Mouse (Mus musculus) lung, adult 2 months (tissue): Measurements from ENCODE around the gene Dkk3. TPM values are rescaled to one million over a fixed set of nuclear protein-coding genes. Genes with fewer than 3 reads are reported as not detected.

Experiments used
- DNase-seq: peaks from one replicate; pipeline ENCODE4 v3.0.0; 2022
- H3K4me1 ChIP-seq: fragments of 200-500 bp; 2 replicates; pipeline ENCODE4 v1.6.1; 2011; ENCODE audit warnings: low read length; ENCODE audit not compliant: control insufficient read depth, insufficient read depth
- H3K4me3 ChIP-seq: fragments of 200-500 bp; replicated peaks from 2 replicates; pipeline ENCODE3; 2011; ENCODE audit warnings: low read depth, mild to moderate bottlenecking, control low read depth, low read length; ENCODE audit errors: extremely low read depth
- CTCF ChIP-seq: fragments of 200-500 bp; IDR thresholded peaks from 2 replicates; pipeline ENCODE4 v1.5.1; 2011; ENCODE audit warnings: mild to moderate bottlenecking, low read length, control low read depth; ENCODE audit not compliant: insufficient read depth
- POLR2A ChIP-seq: fragments of 200-500 bp; IDR thresholded peaks from 2 replicates; pipeline ENCODE4 v1.6.1; 2011; ENCODE audit warnings: low read depth, mild to moderate bottlenecking, control low read depth, low read length, borderline replicate concordance; ENCODE audit errors: extremely low read depth
- WGBS: fragments of 180-500 bp; shearing (Covaris S2); methylation state at CpG from one replicate; pipeline ENCODE4 v1.1.7; 2018; 5-methylcytosine and 5-hydroxymethylcytosine counted together
- polyA plus RNA-seq: library from polyadenylated mRNA; depleted of rRNA; stranded (reverse); fragments of >200 nt; gene quantifications from 2 replicates; pipeline ENCODE4 v1.2.3, GENCODE M21; 2012

Gene Dkk3
- polyA plus RNA-seq, 1 experiment, result 32.3 TPM

DNA sequence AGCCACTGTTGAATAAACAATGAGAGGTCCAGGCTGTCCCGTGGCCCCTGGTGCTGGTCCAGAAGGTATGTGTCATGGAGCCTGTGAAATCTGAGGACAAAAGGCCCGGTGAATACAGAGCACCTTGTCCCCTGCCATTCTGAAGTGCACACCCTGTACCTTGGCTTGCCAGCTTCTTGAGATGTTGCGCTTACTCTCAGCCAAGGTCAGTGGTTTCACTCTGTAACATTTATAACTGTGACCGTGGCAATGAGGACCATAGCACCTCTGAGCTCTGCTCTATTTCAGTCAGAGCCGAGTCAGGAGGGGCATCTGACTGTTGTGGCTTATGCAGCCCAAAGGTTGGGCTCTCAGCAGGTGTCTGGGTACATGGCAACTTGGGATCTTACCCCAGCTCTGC is 35.4 kb upstream of the Dkk3 start:
- DNase-seq, result no peak
- 70% methylated on average over 5 of the region's 5 CpGs for WGBS
- Histone ChIP-seq H3K4me3 (no peak overlapping the region), H3K4me1 (no peaks in the 10 kb centered on the region)
- TF ChIP-seq CTCF (no peak), POLR2A (no peak)

DNA sequence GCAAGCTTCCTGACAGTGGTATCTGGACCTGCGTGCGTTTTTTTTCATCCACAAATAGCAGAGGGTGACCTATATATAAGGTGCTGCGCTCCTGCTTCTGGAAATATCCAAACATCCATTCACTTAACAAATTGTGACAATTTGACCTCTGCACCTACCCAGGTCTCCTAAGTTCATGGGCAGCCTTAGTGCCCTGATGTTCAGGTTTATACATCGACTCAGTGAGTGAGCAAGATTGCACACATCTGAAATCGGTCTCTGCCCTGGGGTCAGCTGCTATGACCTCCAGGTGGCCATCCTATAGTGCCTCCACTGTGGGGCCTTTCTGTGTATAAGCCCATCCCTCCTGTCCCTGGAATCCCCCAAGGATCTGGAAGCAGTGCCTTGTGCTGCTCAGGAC is 33.9 kb upstream of the Dkk3 start:
- WGBS, result 85% methylated on average over 5 of the region's 5 CpGs
- no peaks in the 10 kb centered on the region for H3K4me1 ChIP-seq
- TF ChIP-seq CTCF, result no peak
- TF ChIP-seq POLR2A, result no peak
- H3K4me3 ChIP-seq, result no peak overlapping the region
- no peak for DNase-seq

DNA sequence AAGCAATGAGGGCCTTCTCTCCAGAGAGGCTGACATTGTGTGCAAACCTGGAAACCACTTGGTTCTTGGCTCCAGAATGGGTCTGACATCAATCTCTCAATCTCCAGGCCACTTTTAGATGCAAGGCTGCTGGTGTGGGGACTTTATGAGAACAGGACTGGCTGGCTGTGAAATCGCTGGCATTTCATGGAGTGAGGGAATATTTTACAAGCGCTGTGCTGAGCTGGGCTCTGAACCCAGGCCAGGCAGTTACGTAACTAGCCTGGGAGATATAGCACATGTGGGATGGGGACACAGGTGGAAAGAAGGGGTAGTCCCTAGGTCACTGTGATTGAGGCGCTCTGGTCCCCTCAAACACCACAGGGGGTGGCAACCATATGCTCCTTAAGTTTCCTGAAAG is 33.4 kb upstream of the Dkk3 start:
- DNase-seq, result no peak
- WGBS, result 62% methylated on average over 4 of the region's 4 CpGs
- no peaks in the 10 kb centered on the region for H3K4me1 ChIP-seq
- TF ChIP-seq CTCF (no peak), POLR2A (no peak)
- H3K4me3 ChIP-seq, result no peak overlapping the region

DNA sequence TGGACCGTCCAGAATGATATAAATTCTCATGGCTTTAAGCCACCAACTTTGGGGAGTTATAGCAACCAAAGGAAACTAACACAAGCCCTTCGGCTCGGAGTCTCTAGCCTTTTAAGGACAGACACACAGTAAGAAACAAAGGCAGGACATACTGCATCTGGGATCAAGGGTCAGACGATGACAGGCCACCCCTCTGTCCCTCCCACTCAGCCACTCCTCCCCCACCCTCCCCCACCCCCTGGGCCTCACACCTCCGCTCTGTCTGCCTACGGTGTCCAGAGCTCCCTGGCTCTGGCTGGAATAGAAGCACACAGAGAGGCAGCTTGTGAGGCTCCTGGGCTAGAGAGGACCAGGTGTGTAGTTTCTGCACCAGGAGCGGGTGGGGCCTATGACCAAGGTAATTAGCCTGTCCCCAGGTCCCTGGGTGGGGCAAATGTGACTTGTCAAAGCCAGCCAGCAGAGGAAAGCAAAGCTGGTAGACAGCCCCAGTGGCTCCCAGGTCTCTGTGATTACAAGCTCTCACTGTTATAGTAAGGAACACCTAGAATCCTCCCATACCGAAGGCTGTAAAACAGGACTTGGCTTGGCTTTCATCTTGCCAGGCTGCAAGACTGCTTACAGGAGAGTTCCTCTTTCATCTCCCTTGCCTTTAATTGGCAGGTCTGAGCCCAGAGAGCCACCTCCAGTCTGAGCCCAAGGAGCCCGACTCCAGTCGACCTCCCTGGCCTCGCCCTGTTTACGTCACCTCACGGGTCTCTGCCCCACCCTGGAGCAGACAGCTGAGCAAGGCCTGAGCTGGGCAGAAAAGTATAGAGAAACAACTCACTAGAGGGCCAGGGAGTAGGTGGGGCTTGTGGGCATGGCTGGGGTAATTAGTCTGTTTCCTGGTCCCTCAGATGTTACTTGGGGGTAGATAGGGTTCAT is 28.9 kb upstream of the Dkk3 start:
- Histone ChIP-seq H3K4me3 (no peak overlapping the region), H3K4me1 (no peaks in the 10 kb centered on the region)
- DNase-seq, result no peak
- TF ChIP-seq POLR2A (no peak), CTCF (no peak)
- WGBS, result 54% methylated on average over 13 of the region's 13 CpGs

DNA sequence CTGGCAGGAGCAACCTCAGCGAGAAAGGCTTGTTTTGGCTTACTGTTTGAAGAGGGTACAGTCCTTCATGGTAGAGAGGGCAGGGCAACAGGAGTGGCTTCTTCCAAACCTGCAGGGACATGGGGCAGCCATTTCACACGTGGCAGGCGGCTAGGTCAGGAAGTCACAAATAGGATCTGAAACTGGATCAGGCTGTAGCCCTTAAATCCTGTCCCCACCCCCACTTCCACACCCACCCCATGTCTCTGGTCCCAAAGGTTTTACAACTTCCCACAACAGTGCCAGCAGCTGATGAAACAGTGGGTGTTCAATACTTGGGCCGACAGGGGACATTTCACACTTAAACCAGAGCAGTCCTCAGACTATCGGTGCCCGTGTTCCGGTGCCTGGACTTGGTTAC is 28.0 kb upstream of the Dkk3 start:
- H3K4me1 ChIP-seq, result no peaks in the 10 kb centered on the region
- WGBS, result 86% methylated on average over 7 of the region's 7 CpGs
- DNase-seq, result no peak
- TF ChIP-seq CTCF (no peak), POLR2A (no peak)
- H3K4me3 ChIP-seq, result no peak overlapping the region

DNA sequence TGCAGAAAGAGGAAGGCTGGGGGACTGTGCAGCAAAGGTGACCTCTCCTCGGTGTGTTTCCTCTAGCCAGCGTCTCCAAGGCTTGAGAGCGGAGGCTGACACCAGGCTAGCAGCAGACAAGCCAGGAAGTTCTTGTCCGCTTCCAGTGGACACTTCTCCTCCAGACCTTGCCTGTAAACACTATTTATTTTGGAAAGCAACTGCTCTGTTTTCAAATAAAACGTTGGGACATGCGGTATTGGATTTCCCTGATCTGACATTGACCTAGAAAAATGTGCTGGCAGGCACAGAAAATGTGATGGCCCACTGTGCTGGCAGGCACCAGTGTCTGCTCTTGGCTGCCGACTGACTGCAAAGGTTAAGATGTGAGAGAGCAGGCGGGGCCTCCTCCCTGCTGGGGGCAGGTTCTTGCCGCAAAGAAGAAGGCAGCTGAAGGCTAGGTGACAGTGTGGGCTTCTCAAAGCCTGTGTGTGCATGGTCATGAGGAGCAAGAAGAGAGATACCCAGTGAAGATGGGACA is 26.4 kb upstream of the Dkk3 start:
- no peak for TF ChIP-seq POLR2A
- TF ChIP-seq CTCF, result no peak
- H3K4me1 ChIP-seq, result no peaks in the 10 kb centered on the region; the same call in 1 of the 2 replicates
- DNase-seq, result no peak
- no peak overlapping the region for H3K4me3 ChIP-seq
- WGBS, result 48% methylated on average over 9 of the region's 9 CpGs

DNA sequence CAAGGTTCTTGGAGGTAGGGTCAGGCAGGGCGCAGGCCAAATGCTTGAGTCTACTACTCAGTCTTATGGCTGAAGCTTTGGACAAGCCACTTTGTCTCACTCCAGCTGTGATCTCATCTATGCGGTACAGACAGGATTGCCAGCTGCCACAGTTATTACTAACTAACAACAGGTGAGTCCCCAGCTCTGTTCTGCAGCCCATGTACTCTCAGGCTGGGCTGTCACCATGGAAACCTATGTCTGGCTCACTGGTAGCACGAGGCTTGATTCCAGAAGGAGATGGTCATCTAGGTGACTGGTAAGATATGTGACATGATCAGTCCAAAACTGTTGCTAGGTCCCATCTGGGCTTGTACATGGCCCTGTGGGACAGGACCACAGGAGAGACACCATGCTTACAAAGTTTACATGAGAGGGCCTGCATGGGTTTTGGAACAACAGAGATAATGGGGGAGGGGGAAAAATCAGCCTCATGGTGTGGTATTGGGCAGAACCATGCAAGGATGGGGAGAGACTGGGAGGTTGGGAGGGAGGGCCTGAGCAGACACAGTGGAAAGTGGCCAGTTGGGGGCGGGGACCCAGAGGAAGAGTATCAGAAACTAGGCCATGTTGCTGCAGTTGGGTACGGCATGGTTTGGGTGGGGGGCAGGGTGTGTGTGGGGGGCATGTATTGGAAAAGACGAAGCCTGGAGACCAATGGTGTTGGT is 25.8 kb upstream of the Dkk3 start:
- 83% methylated on average over 6 of the region's 6 CpGs for WGBS
- Histone ChIP-seq H3K4me3 (no peak overlapping the region), H3K4me1 (no peaks in the 10 kb centered on the region; the same call in 1 of the 2 replicates)
- no peak for DNase-seq
- no peak for TF ChIP-seq CTCF
- no peak for TF ChIP-seq POLR2A

DNA sequence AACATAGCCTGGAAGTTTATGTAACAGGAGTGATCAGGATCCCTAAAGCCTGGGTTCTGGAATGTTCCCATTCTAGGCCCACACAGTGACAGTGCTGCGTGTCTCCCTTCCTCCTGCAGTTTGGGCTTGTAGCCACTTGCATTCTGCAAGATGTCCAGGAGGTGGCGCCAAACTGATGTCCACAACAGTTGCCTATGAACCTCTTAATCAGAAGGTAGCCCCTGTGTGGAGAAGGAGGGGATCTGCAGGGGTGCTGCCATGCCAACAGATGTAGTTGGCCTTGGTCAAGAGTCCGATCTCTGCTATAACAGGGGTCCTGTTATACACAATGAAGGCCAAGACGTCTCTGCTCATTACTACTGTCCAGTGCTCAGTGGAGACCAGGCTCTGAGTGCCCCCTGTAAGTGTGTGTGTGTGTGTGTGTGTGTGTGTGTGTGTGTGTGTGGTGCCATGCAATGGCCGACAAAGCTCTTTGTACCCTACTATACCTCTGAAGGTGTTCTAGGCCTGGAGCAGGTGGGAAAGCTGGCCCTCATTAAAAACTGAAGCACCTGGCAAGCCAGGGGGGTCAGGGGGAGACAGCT is 24.5 kb upstream of the Dkk3 start:
- no peak for TF ChIP-seq POLR2A
- peak; percentile 97 for TF ChIP-seq CTCF
- 31% methylated on average over 5 of the region's 5 CpGs for WGBS

DNA sequence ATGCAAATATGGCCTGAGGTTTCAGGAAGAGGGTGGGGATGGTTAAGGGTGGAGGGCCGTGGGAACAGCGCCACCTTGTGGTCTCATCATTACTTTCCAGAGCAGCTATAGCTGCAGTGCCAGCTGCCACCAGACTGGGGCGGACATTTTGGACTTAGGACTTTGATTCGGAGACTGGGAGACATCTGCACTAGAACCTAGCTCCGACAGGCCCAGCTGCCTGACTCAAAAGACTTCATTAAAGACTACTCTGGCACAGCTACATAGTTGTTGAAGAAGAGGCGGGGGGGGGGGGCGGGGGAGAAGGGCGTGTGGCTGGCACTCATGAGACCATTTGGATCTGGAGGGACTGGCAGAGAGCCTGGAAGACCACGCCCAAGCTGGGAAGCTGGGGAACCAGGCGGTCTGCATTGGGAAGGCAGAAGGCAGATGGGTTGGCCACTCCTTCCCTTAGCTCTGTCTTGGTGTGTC is 21.4 kb upstream of the Dkk3 start:
- no peaks in the 10 kb centered on the region; the same call in 1 of the 2 replicates for H3K4me1 ChIP-seq
- TF ChIP-seq CTCF (peak; percentile 98), POLR2A (no peak)
- H3K4me3 ChIP-seq, result no peak overlapping the region
- 10% methylated on average over 9 of the region's 10 CpGs for WGBS
- DNase-seq, result peak; percentile 72

More for the DNA sequence above, 24.5 kb upstream of the Dkk3 start:
- Histone ChIP-seq H3K4me3 (no peak overlapping the region), H3K4me1 (no peaks in the 10 kb centered on the region; the same call in 1 of the 2 replicates)
- DNase-seq, result peak; percentile 89
